Mouse (Mus musculus) midbrain, embryonic 15.5 days (tissue): ENCODE results near the gene Mrps27. TPM values are rescaled to one million over a fixed set of nuclear protein-coding genes. Genes with fewer than 3 reads are reported as not detected.
A peak's percentile ranks its signal among the peaks of the same experiment; 100 is the strongest.

ENCODE experiments used
- ATAC-seq: fragments of 200-750 bp; cut with Nextera tagmentation; replicated peaks from 2 replicates; pipeline ENCODE4 v1.8.0; 2017; ENCODE audit warnings: moderate TSS enrichment
- H3K27ac ChIP-seq: fragments of 300-500 bp; sonication (generic); 2 replicates; pipeline ENCODE4 v1.5.1; 2015; ENCODE audit warnings: mild to moderate bottlenecking, inconsistent platforms
- H3K27me3 ChIP-seq: fragments of 300-500 bp; sonication (generic); replicated peaks from 2 replicates; pipeline ENCODE4 v1.6.1; 2015; ENCODE audit warnings: inconsistent platforms
- H3K36me3 ChIP-seq: fragments of 300-500 bp; sonication (generic); replicated peaks from 2 replicates; pipeline ENCODE4 v1.6.1; 2015; ENCODE audit warnings: inconsistent platforms
- H3K4me1 ChIP-seq: fragments of 300-500 bp; sonication (generic); 2 replicates; pipeline ENCODE4 v1.6.1; 2015; ENCODE audit warnings: inconsistent platforms
- H3K4me2 ChIP-seq: fragments of 300-500 bp; sonication (generic); 2 replicates; pipeline ENCODE4 v1.6.1; 2015; ENCODE audit warnings: inconsistent platforms, mild to moderate bottlenecking, moderate library complexity
- H3K4me3 ChIP-seq: fragments of 300-500 bp; sonication (generic); 2 replicates; pipeline ENCODE4 v1.5.1; 2015; ENCODE audit warnings: mild to moderate bottlenecking, inconsistent platforms
- H3K9ac ChIP-seq: fragments of 300-500 bp; sonication (generic); 2 replicates; pipeline ENCODE4 v1.6.1; 2015; ENCODE audit warnings: mild to moderate bottlenecking, inconsistent platforms
- H3K9me3 ChIP-seq: fragments of 300-500 bp; sonication (generic); 2 replicates; pipeline ENCODE4 v1.6.1; 2016; ENCODE audit warnings: inconsistent platforms
- WGBS: fragments of 180-500 bp; shearing (Covaris S2); methylation state at CpG from one replicate; pipeline ENCODE4 v1.1.7; 2015; ENCODE audit warnings: mixed read lengths; 5-methylcytosine and 5-hydroxymethylcytosine counted together
- polyA plus RNA-seq: library from polyadenylated mRNA; unstranded; fragments of >200 nt; fragmentation: Nextera tagmentation; extraction: Ambion mirVana; gene quantifications from 2 replicates; pipeline ENCODE4 v1.2.1, GENCODE M21; 2015

The Mrps27 gene
- polyA plus RNA-seq, 1 experiment from 2014 or later: 38.9 TPM

DNA sequence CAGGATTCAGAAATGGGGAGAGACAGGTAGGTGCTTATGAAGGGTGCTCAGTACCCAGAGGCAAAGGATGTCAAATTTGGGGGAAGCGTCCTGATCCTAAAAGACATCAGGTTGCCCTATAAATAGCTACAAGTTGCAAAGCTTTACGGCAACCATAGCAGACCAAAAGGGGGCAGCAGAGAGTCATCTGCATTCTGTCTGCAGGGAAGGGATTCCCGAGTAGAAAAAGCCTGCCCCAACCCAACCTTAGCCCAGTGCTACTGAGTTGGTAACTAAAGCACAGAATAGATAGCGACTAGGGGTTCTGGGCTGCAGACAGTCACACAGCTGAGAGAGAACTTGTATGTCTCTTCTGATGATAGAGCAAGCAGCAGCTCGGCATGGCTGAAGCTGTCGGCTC, 31.0 kb downstream of the Mrps27 start:
- Histone ChIP-seq H3K27ac (no peak overlapping the region), H3K36me3 (no peaks in the 10 kb centered on the region), H3K9me3 (no peaks in the 10 kb centered on the region), H3K9ac (no peak overlapping the region), H3K4me1 (0 out of 2 replicates have a peak, but pooled peaks cover 2% of the 10 kb centered on the region), H3K27me3 (no peaks in the 10 kb centered on the region), H3K4me3 (no peak overlapping the region), H3K4me2 (no peak overlapping the region)
- peak; percentile 78 for ATAC-seq
- 33% methylated on average over 6 of the region's 6 CpGs for WGBS

DNA sequence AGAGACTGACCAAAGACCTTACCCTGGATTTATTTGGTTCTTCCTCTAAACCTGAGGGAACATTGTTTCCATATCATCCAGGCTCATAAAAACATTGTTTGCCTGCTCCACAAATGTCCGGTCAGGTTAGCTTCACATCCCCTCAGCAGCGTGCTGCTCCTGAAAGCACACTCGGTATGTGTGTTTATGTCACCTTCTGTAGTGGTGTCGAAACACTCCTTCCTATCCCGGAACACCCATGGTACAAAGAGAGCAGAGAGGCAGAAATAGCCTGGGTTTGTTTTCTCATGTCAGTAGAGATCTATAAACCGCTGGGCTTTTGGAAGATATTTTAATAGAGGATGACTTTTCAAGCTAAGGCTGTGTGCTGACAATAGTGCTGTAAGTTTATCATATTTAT, 32.5 kb downstream of the Mrps27 start:
- H3K4me2 ChIP-seq: no peak overlapping the region
- H3K27me3 ChIP-seq: no peaks in the 10 kb centered on the region
- H3K4me3 ChIP-seq: no peak overlapping the region
- H3K36me3 ChIP-seq: no peaks in the 10 kb centered on the region
- ATAC-seq: no peak
- no peak overlapping the region for H3K9ac ChIP-seq
- H3K4me1 ChIP-seq: peaks cover 2% of the 10 kb centered on the region; the same call in 1 of the 2 replicates
- no peak overlapping the region for H3K27ac ChIP-seq
- WGBS: 95% methylated on average over 6 of the region's 6 CpGs
- no peaks in the 10 kb centered on the region for H3K9me3 ChIP-seq

DNA sequence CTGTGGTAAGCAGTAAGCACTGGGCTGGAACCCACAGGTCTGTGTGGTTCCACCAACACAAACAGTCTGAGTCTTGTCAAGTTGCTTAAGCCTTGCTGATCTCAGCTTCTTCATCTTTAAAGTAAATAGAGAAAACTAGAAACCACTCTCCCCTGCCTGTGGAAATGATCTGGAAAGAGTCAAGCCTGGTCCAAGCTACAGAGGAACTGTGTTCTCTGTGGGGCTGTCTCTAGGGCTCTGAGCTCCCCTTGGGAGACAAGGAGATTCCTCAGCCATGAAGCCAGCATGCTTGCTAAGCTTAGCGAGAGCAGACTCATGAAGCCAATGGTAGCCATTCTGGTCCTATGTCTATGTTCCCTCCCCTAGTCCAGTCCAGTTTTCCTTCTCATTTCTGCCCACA, 33.6 kb downstream of the Mrps27 start:
- no peaks in the 10 kb centered on the region for H3K36me3 ChIP-seq
- H3K27ac ChIP-seq: no peak overlapping the region
- H3K4me3 ChIP-seq: no peak overlapping the region
- H3K9ac ChIP-seq: no peak overlapping the region
- no peaks in the 10 kb centered on the region for H3K9me3 ChIP-seq
- no peaks in the 10 kb centered on the region for H3K27me3 ChIP-seq
- ATAC-seq: no peak
- 80% methylated on average over 1 of the region's 1 CpGs for WGBS
- H3K4me2 ChIP-seq: no peak overlapping the region
- H3K4me1 ChIP-seq: peaks cover 5% of the 10 kb centered on the region; the same call in 1 of the 2 replicates

GRCm38 (mm10) chr13:99382373-99382772, 37.8 kb downstream of the Mrps27 start:
- Histone ChIP-seq H3K4me2 (no peak overlapping the region), H3K9ac (no peak overlapping the region), H3K36me3 (no peaks in the 10 kb centered on the region), H3K27ac (no peak overlapping the region), H3K4me1 (peaks cover 4% of the 10 kb centered on the region; the same call in 1 of the 2 replicates), H3K9me3 (no peaks in the 10 kb centered on the region), H3K4me3 (no peak overlapping the region), H3K27me3 (no peaks in the 10 kb centered on the region)
- ATAC-seq: no peak
- 32% methylated on average over 6 of the region's 6 CpGs for WGBS

GRCm38 (mm10) chr13:99384555-99385203, 40.1 kb downstream of the Mrps27 start:
- Histone ChIP-seq H3K4me3 (no peak overlapping the region), H3K4me1 (peaks cover 4% of the 10 kb centered on the region; the same call in 1 of the 2 replicates), H3K9me3 (no peaks in the 10 kb centered on the region), H3K36me3 (no peaks in the 10 kb centered on the region), H3K27ac (no peak overlapping the region; the same call in 1 of the 2 replicates), H3K9ac (no peak overlapping the region), H3K4me2 (no peak overlapping the region), H3K27me3 (no peaks in the 10 kb centered on the region)
- peak; percentile 30; the same call in 1 of the 2 replicates for ATAC-seq
- 45% methylated on average over 7 of the region's 7 CpGs for WGBS

DNA sequence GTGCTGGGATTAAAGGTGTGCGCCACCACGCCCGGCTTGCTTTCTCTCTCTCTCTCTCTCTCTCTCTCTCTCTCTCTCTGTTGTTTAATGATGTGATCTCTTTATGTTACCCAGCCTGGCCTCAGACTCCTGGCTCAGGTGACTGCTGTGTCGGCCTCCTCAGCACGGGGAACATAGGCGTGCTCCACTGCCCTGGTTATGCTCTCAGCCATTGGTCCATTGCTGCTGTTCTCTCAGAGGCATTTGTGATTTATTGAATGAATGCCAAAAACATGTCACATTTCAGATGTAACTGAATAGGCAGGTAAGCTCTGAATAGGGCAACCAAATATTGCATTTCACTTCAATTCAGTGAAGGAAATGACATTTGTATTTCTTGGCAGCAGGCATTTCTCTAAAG, 41.3 kb downstream of the Mrps27 start:
- no peaks in the 10 kb centered on the region for H3K27me3 ChIP-seq
- no peak overlapping the region for H3K27ac ChIP-seq
- H3K4me3 ChIP-seq: no peak overlapping the region
- ATAC-seq: no peak
- no peaks in the 10 kb centered on the region for H3K36me3 ChIP-seq
- WGBS: 85% methylated on average over 6 of the region's 6 CpGs
- H3K9ac ChIP-seq: no peak overlapping the region
- H3K4me1 ChIP-seq: peaks cover 4% of the 10 kb centered on the region; the same call in 1 of the 2 replicates
- H3K9me3 ChIP-seq: no peaks in the 10 kb centered on the region
- H3K4me2 ChIP-seq: no peak overlapping the region

- ATAC-seq: no peak
- Histone ChIP-seq H3K27me3 (no peaks in the 10 kb centered on the region), H3K4me1 (peaks cover 4% of the 10 kb centered on the region; the same call in 1 of the 2 replicates), H3K9ac (no peak overlapping the region), H3K4me2 (no peak overlapping the region), H3K9me3 (no peaks in the 10 kb centered on the region), H3K27ac (no peak overlapping the region), H3K36me3 (no peaks in the 10 kb centered on the region), H3K4me3 (no peak overlapping the region)
- WGBS: 78% methylated on average over 7 of the region's 7 CpGs
Observed at GRCm38 (mm10) chr13:99386341-99386740, 41.8 kb downstream of the Mrps27 start.

GRCm38 (mm10) chr13:99387901-99388811, 43.6 kb downstream of the Mrps27 start:
- H3K9me3 ChIP-seq: no peaks in the 10 kb centered on the region
- H3K27ac ChIP-seq: no peak overlapping the region
- ATAC-seq: no peak
- H3K27me3 ChIP-seq: no peaks in the 10 kb centered on the region
- H3K9ac ChIP-seq: no peak overlapping the region
- H3K4me3 ChIP-seq: no peak overlapping the region
- 0 out of 2 replicates have a peak, but pooled peaks cover 2% of the 10 kb centered on the region for H3K4me1 ChIP-seq
- H3K36me3 ChIP-seq: no peaks in the 10 kb centered on the region
- WGBS: 74% methylated on average over 7 of the region's 7 CpGs
- H3K4me2 ChIP-seq: no peak overlapping the region

DNA sequence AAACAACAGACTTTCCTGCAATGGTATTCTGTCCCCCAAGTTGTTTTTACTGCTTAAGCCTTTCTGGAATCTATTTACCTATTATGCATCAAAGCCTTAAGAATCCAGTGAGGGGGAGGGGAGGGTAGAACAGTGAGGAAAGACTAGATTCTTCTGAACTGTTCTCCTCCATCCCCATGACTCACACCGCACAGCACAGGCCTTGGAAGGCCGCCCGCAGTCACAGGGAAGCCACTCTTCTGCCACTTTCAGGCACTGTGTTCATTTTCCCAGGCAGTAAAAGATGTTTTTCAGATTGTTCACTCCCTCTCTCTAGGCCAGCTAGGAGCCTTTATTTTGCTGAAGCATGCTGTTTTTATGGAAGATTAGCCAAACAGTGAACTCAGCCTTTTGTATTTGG, 46.8 kb downstream of the Mrps27 start:
- no peaks in the 10 kb centered on the region for H3K9me3 ChIP-seq
- no peak for ATAC-seq
- no peak overlapping the region for H3K9ac ChIP-seq
- no peak overlapping the region for H3K4me3 ChIP-seq
- H3K27ac ChIP-seq: no peak overlapping the region
- 49% methylated on average over 3 of the region's 3 CpGs for WGBS
- H3K27me3 ChIP-seq: no peaks in the 10 kb centered on the region
- no peaks in the 10 kb centered on the region for H3K36me3 ChIP-seq
- H3K4me2 ChIP-seq: no peak overlapping the region
- H3K4me1 ChIP-seq: peaks cover 15% of the 10 kb centered on the region

- WGBS: 86% methylated on average over 3 of the region's 3 CpGs
- ATAC-seq: no peak
Observed at GRCm38 (mm10) chr13:99393128-99393527, 48.5 kb downstream of the Mrps27 start.

GRCm38 (mm10) chr13:99394694-99395093, 50.1 kb downstream of the Mrps27 start:
- Histone ChIP-seq H3K9ac (no peak overlapping the region), H3K4me3 (no peak overlapping the region), H3K27ac (no peak overlapping the region), H3K27me3 (no peaks in the 10 kb centered on the region), H3K4me2 (no peak overlapping the region), H3K36me3 (no peaks in the 10 kb centered on the region), H3K4me1 (peaks cover 33% of the 10 kb centered on the region), H3K9me3 (no peaks in the 10 kb centered on the region)
- 29% methylated on average over 3 of the region's 3 CpGs for WGBS
- ATAC-seq: no peak

More at GRCm38 (mm10) chr13:99393128-99393527, 48.5 kb downstream of the Mrps27 start:
- no peaks in the 10 kb centered on the region for H3K36me3 ChIP-seq
- no peak overlapping the region for H3K27ac ChIP-seq
- peaks cover 26% of the 10 kb centered on the region for H3K4me1 ChIP-seq
- H3K4me3 ChIP-seq: no peak overlapping the region
- H3K4me2 ChIP-seq: no peak overlapping the region
- no peaks in the 10 kb centered on the region for H3K9me3 ChIP-seq
- H3K27me3 ChIP-seq: no peaks in the 10 kb centered on the region
- H3K9ac ChIP-seq: no peak overlapping the region

- Histone ChIP-seq H3K9me3 (no peaks in the 10 kb centered on the region), H3K4me2 (peak overlapping the region; percentile 32), H3K4me3 (no peak overlapping the region), H3K9ac (no peak overlapping the region), H3K36me3 (no peaks in the 10 kb centered on the region), H3K27ac (0 out of 2 replicates have a peak overlapping the region, but pooled peaks have one; percentile 8), H3K27me3 (no peaks in the 10 kb centered on the region), H3K4me1 (peaks cover 33% of the 10 kb centered on the region)
- ATAC-seq: peak; percentile 60; the same call in 1 of the 2 replicates
- 10% methylated on average over 12 of the region's 12 CpGs for WGBS
Observed at GRCm38 (mm10) chr13:99395531-99395930, 50.9 kb downstream of the Mrps27 start.
